ENCODE assay signal across 8 mouse cellular contexts in genomic region chr11:115764698-115765097, GRCm38 (mm10). TPM values are rescaled to one million over a fixed set of nuclear protein-coding genes. Genes with fewer than 3 reads are reported as not detected.
DNase-seq lines count a peak whose midpoint lies in the region; ATAC-seq and TF ChIP-seq lines count a peak whose summit lies in the region.

No protein-coding gene starts in this region.

- TF ChIP-seq CTCF in cerebellum, adult 2 months (IDR thresholded peaks at IDR 0.05; ENCODE audit: borderline replicate concordance, insufficient read depth, low read depth, low read length) = no peak
- TF ChIP-seq CTCF in stomach, postnatal 0 days (IDR thresholded peaks at IDR 0.05; ENCODE audit: low read depth) = no peak

- no peak for ATAC-seq in megakaryocyte, adult 5-6 weeks (ENCODE audit: poor library complexity, severe bottlenecking)
- ATAC-seq in liver, embryonic 12.5 days = no peak
- ATAC-seq in stomach, postnatal 0 days (ENCODE audit: low FRiP score, low TSS enrichment) = no peak
- no peak for ATAC-seq in granulocyte monocyte progenitor cell, adult 5-6 weeks (replicated peaks; ENCODE audit: poor library complexity, severe bottlenecking)

- H3K4me3 ChIP-seq in cerebellum, adult 2 months (replicated peaks; ENCODE audit: insufficient read depth, low read depth, low read length) = peak overlapping the region; percentile 51
- H3K4me3 ChIP-seq in megakaryocyte, embryonic 14.5 days (replicated peaks) = peak overlapping the region; percentile 95
- H3K4me3 ChIP-seq in liver, embryonic 12.5 days = peak overlapping the region; percentile 86
- peak overlapping the region; percentile 84 for H3K4me3 ChIP-seq in stomach, postnatal 0 days (ENCODE audit: low read depth, low read length)

- H3K36me3 ChIP-seq in megakaryocyte, embryonic 14.5 days (replicated peaks; ENCODE audit: low read length) = no peaks in the 10 kb centered on the region
- no peaks in the 10 kb centered on the region for H3K36me3 ChIP-seq in liver, embryonic 12.5 days
- H3K36me3 ChIP-seq in stomach, postnatal 0 days (ENCODE audit: control insufficient read depth, insufficient read depth, low read length) = no peaks in the 10 kb centered on the region

- peak overlapping the region; percentile 69 for H3K9ac ChIP-seq in liver, embryonic 12.5 days
- H3K9ac ChIP-seq in stomach, postnatal 0 days (ENCODE audit: low read length) = 0 out of 2 replicates have a peak overlapping the region, but pooled peaks have one; percentile 27

- no peaks in the 10 kb centered on the region for H3K27me3 ChIP-seq in cerebellum, adult 2 months (ENCODE audit: control insufficient read depth, insufficient read depth, low read length)
- no peaks in the 10 kb centered on the region for H3K27me3 ChIP-seq in megakaryocyte, embryonic 14.5 days (replicated peaks)
- H3K27me3 ChIP-seq in liver, embryonic 12.5 days (replicated peaks) = no peaks in the 10 kb centered on the region
- H3K27me3 ChIP-seq in stomach, postnatal 0 days (ENCODE audit: control insufficient read depth, insufficient read depth, low read length) = no peaks in the 10 kb centered on the region

- TF ChIP-seq POLR2A in cerebellum, adult 2 months (IDR thresholded peaks at IDR 0.05; ENCODE audit: borderline replicate concordance, insufficient read depth, low read length) = no peak

- no peak for TF ChIP-seq EP300 in stomach, postnatal 0 days (optimal IDR thresholded peaks at IDR 0.05)

- H3K9me3 ChIP-seq in megakaryocyte, embryonic 14.5 days = no peaks in the 10 kb centered on the region
- no peaks in the 10 kb centered on the region for H3K9me3 ChIP-seq in liver, embryonic 12.5 days (replicated peaks)
- H3K9me3 ChIP-seq in stomach, postnatal 0 days (ENCODE audit: control insufficient read depth, low read length) = no peaks in the 10 kb centered on the region

- H3K27ac ChIP-seq in cerebellum, adult 2 months (ENCODE audit: insufficient read depth, low read length) = no peak overlapping the region
- H3K27ac ChIP-seq in liver, embryonic 12.5 days = peak overlapping the region; percentile 88
- H3K27ac ChIP-seq in stomach, postnatal 0 days (replicated peaks) = no peak overlapping the region

- H3K4me2 ChIP-seq in liver, embryonic 12.5 days = peak overlapping the region; percentile 81
- peak overlapping the region; percentile 79 for H3K4me2 ChIP-seq in stomach, postnatal 0 days (replicated peaks; ENCODE audit: low read depth)

- no peak for DNase-seq in cerebellum, adult 2 months
- no peak for DNase-seq in cerebellum, postnatal 4 days (ENCODE audit: low spot score in 2 of 2)
- no peak for DNase-seq in stomach, postnatal 0 days (ENCODE audit: low spot score)
- no peak for DNase-seq in spleen, postnatal 36 days (ENCODE audit: low spot score in 2 of 2)

- 14% methylated on average over 2 of the region's 2 CpGs for WGBS in cerebellum, adult 2 months
- 28% methylated on average over 2 of the region's 2 CpGs for WGBS in liver, embryonic 12.5 days (ENCODE audit: insufficient replicate concordance)
- 22% methylated on average over 2 of the region's 2 CpGs for WGBS in stomach, postnatal 0 days

- no peaks in the 10 kb centered on the region; the same call in 1 of the 2 replicates for H3K4me1 ChIP-seq in cerebellum, adult 2 months (ENCODE audit: control insufficient read depth, insufficient read depth, low read length)
- peaks cover 43% of the 10 kb centered on the region for H3K4me1 ChIP-seq in megakaryocyte, embryonic 14.5 days
- H3K4me1 ChIP-seq in liver, embryonic 12.5 days = peaks cover 47% of the 10 kb centered on the region
- H3K4me1 ChIP-seq in stomach, postnatal 0 days (replicated peaks; ENCODE audit: control insufficient read depth, insufficient read depth) = 0 out of 2 replicates have a peak, but pooled peaks cover 3% of the 10 kb centered on the region

RNA-seq across cellular contexts. Expression of gene Tmem94, which starts 0.5 kb away (rescaled TPM):
- 54.2 and 57.4 TPM in 2 replicates for polyA plus RNA-seq in cerebellum, adult 2 months (2012; rRNA removed)
- 22.7 and 34.8 TPM in 2 replicates for polyA plus RNA-seq in megakaryocyte, embryonic 14.5 days (2012; ENCODE audit: insufficient read depth, low replicate concordance)
- 16.1 and 17.1 TPM in 2 replicates for total RNA-seq in megakaryocyte, adult 5-6 weeks (2015)
- total RNA-seq in megakaryocyte, adult 5-6 weeks (2017) = 15.9 and 18.8 TPM in 2 replicates
- 16.9 and 17.0 TPM in 2 replicates for polyA plus RNA-seq in liver, embryonic 12.5 days (2016; fragmentation: Nextera tagmentation; extraction: Ambion mirVana)
- 8.2 and 10.0 TPM in 2 replicates for polyA plus RNA-seq in stomach, postnatal 0 days (2015; fragmentation: Nextera tagmentation; extraction: Ambion mirVana)
- total RNA-seq in granulocyte monocyte progenitor cell, adult 5-6 weeks (2014; fragmentation: Nextera tagmentation) = 17.6 and 33.4 TPM in 2 replicates
- 9.0 and 17.2 TPM in 2 replicates for total RNA-seq in granulocyte monocyte progenitor cell, adult 5-6 weeks (2017)

RNA-seq across cellular contexts. Expression of gene Caskin2, which starts 48.7 kb away (rescaled TPM):
- polyA plus RNA-seq in cerebellum, adult 2 months (2012; rRNA removed) = 16.5 and 17.1 TPM in 2 replicates
- polyA plus RNA-seq in megakaryocyte, embryonic 14.5 days (2012; ENCODE audit: insufficient read depth, low replicate concordance) = 3.0 and 5.3 TPM in 2 replicates
- total RNA-seq in megakaryocyte, adult 5-6 weeks (2015) = 1.6 and 2.5 TPM in 2 replicates
- 1.7 and 3.0 TPM in 2 replicates for total RNA-seq in megakaryocyte, adult 5-6 weeks (2017)
- polyA plus RNA-seq in liver, embryonic 12.5 days (2016; fragmentation: Nextera tagmentation; extraction: Ambion mirVana) = 8.3 and 9.2 TPM in 2 replicates
- polyA plus RNA-seq in stomach, postnatal 0 days (2015; fragmentation: Nextera tagmentation; extraction: Ambion mirVana) = 6.6 and 8.6 TPM in 2 replicates
- 1.9 and 5.1 TPM in 2 replicates for total RNA-seq in granulocyte monocyte progenitor cell, adult 5-6 weeks (2014; fragmentation: Nextera tagmentation)
- 1.7 and 3.5 TPM in 2 replicates for total RNA-seq in granulocyte monocyte progenitor cell, adult 5-6 weeks (2017)

RNA-seq across cellular contexts. Expression of gene Tsen54, which starts 49.8 kb away (rescaled TPM):
- 21.1 and 25.0 TPM in 2 replicates for polyA plus RNA-seq in cerebellum, adult 2 months (2012; rRNA removed)
- polyA plus RNA-seq in megakaryocyte, embryonic 14.5 days (2012; ENCODE audit: insufficient read depth, low replicate concordance) = 21.0 and 35.3 TPM in 2 replicates
- total RNA-seq in megakaryocyte, adult 5-6 weeks (2015) = 2.6 and 5.4 TPM in 2 replicates
- total RNA-seq in megakaryocyte, adult 5-6 weeks (2017) = 7.0 and 16.3 TPM in 2 replicates
- 23.5 and 25.6 TPM in 2 replicates for polyA plus RNA-seq in liver, embryonic 12.5 days (2016; fragmentation: Nextera tagmentation; extraction: Ambion mirVana)
- polyA plus RNA-seq in stomach, postnatal 0 days (2015; fragmentation: Nextera tagmentation; extraction: Ambion mirVana) = 18.8 and 20.1 TPM in 2 replicates
- 21.9 and 22.5 TPM in 2 replicates for total RNA-seq in granulocyte monocyte progenitor cell, adult 5-6 weeks (2014; fragmentation: Nextera tagmentation)
- total RNA-seq in granulocyte monocyte progenitor cell, adult 5-6 weeks (2017) = 8.5 and 18.6 TPM in 2 replicates

RNA-seq across cellular contexts. Expression of gene Grb2, which starts 56.3 kb away (rescaled TPM):
- 132 and 149 TPM in 2 replicates for polyA plus RNA-seq in cerebellum, adult 2 months (2012; rRNA removed)
- 30.1 and 77.5 TPM in 2 replicates for polyA plus RNA-seq in megakaryocyte, embryonic 14.5 days (2012; ENCODE audit: insufficient read depth, low replicate concordance)
- total RNA-seq in megakaryocyte, adult 5-6 weeks (2015) = 109 TPM in 2 replicates
- total RNA-seq in megakaryocyte, adult 5-6 weeks (2017) = 68.7 and 124 TPM in 2 replicates
- polyA plus RNA-seq in liver, embryonic 12.5 days (2016; fragmentation: Nextera tagmentation; extraction: Ambion mirVana) = 78.6 and 89.6 TPM in 2 replicates
- polyA plus RNA-seq in stomach, postnatal 0 days (2015; fragmentation: Nextera tagmentation; extraction: Ambion mirVana) = 54.2 and 58.8 TPM in 2 replicates
- total RNA-seq in granulocyte monocyte progenitor cell, adult 5-6 weeks (2014; fragmentation: Nextera tagmentation) = 106 and 112 TPM in 2 replicates
- total RNA-seq in granulocyte monocyte progenitor cell, adult 5-6 weeks (2017) = 40.4 and 56.0 TPM in 2 replicates

RNA-seq across cellular contexts. Expression of gene Llgl2, which starts 59.2 kb away (rescaled TPM):
- 1.8 and 2.5 TPM in 2 replicates for polyA plus RNA-seq in cerebellum, adult 2 months (2012; rRNA removed)
- 6.1 and 12.4 TPM in 2 replicates for polyA plus RNA-seq in megakaryocyte, embryonic 14.5 days (2012; ENCODE audit: insufficient read depth, low replicate concordance)
- total RNA-seq in megakaryocyte, adult 5-6 weeks (2015) = 3.4 and 5.0 TPM in 2 replicates
- total RNA-seq in megakaryocyte, adult 5-6 weeks (2017) = 5.2 and 6.0 TPM in 2 replicates
- polyA plus RNA-seq in liver, embryonic 12.5 days (2016; fragmentation: Nextera tagmentation; extraction: Ambion mirVana) = 13.4 and 14.3 TPM in 2 replicates
- 58.4 and 63.5 TPM in 2 replicates for polyA plus RNA-seq in stomach, postnatal 0 days (2015; fragmentation: Nextera tagmentation; extraction: Ambion mirVana)
- total RNA-seq in granulocyte monocyte progenitor cell, adult 5-6 weeks (2014; fragmentation: Nextera tagmentation) = 4.2 and 11.3 TPM in 2 replicates
- total RNA-seq in granulocyte monocyte progenitor cell, adult 5-6 weeks (2017) = 2.8 and 4.1 TPM in 2 replicates
